Mouse (Mus musculus) lung, embryonic 16.5 days (tissue): ENCODE measurements at regions not wholly inside any gene's neighbourhood (a gene's known extent, or its start where the extent isn't known, plus 50 kb on each side); places are given as distances from the start of the nearest gene placed in this dataset.

Experiments
- ATAC-seq: fragments of 200-750 bp; cut with Nextera tagmentation; 2 replicates; pipeline ENCODE4 v1.8.0; 2017; ENCODE audit warnings: low read depth, mild to moderate bottlenecking, moderate library complexity
- H3K27ac ChIP-seq: fragments of 300-500 bp; sonication (generic); 2 replicates; pipeline ENCODE4 v1.5.1; 2014; ENCODE audit warnings: mild to moderate bottlenecking, control low read depth, low read length
- H3K27me3 ChIP-seq: fragments of 300-500 bp; sonication (generic); 2 replicates; pipeline ENCODE4 v1.6.1; 2014; ENCODE audit warnings: low read depth, low read length, mixed read lengths; ENCODE audit not compliant: control insufficient read depth, insufficient read depth
- H3K36me3 ChIP-seq: fragments of 300-500 bp; sonication (generic); 2 replicates; pipeline ENCODE4 v1.6.1; 2014; ENCODE audit warnings: low read length; ENCODE audit not compliant: control insufficient read depth, insufficient read depth
- H3K4me1 ChIP-seq: fragments of 300-500 bp; sonication (generic); replicated peaks from 2 replicates; pipeline ENCODE4 v1.6.1; 2014; ENCODE audit warnings: low read length, mixed read lengths; ENCODE audit not compliant: control insufficient read depth, insufficient read depth
- H3K4me2 ChIP-seq: fragments of 300-500 bp; sonication (generic); 2 replicates; pipeline ENCODE4 v1.6.1; 2014; ENCODE audit warnings: low read depth, low read length, control low read depth
- H3K4me3 ChIP-seq: fragments of 300-500 bp; sonication (generic); 2 replicates; pipeline ENCODE4 v1.5.1; 2014; ENCODE audit warnings: mild to moderate bottlenecking, low read length, control low read depth
- H3K9ac ChIP-seq: fragments of 300-500 bp; sonication (generic); 2 replicates; pipeline ENCODE4 v1.6.1; 2014; ENCODE audit warnings: low read length, control low read depth
- H3K9me3 ChIP-seq: fragments of 300-500 bp; sonication (generic); 2 replicates; pipeline ENCODE4 v1.6.1; 2016; ENCODE audit warnings: low read length; ENCODE audit not compliant: control insufficient read depth
- WGBS: fragments of 180-500 bp; shearing (Covaris S2); extraction: QIAGEN DNeasy Blood & Tissue Kit; methylation state at CpG from one replicate; pipeline ENCODE4 v1.1.7; 2014; 5-methylcytosine and 5-hydroxymethylcytosine counted together

GRCm38 (mm10) chr7:94733433-94733832 is 1437.6 kb upstream of the Tenm4 start:
- 40% methylated on average over 1 of the region's 1 CpGs for WGBS
- no peak overlapping the region for H3K9ac ChIP-seq
- H3K27ac ChIP-seq = no peak overlapping the region
- no peak for ATAC-seq
- no peaks in the 10 kb centered on the region for H3K36me3 ChIP-seq
- H3K4me3 ChIP-seq = no peak overlapping the region
- H3K4me2 ChIP-seq = no peak overlapping the region
- no peaks in the 10 kb centered on the region for H3K9me3 ChIP-seq
- no peaks in the 10 kb centered on the region for H3K4me1 ChIP-seq
- no peaks in the 10 kb centered on the region for H3K27me3 ChIP-seq

GRCm38 (mm10) chr7:94734741-94735140 is 1436.3 kb upstream of the Tenm4 start:
- no peaks in the 10 kb centered on the region for H3K27me3 ChIP-seq
- no peaks in the 10 kb centered on the region for H3K36me3 ChIP-seq
- WGBS = 75% methylated on average over 4 of the region's 4 CpGs
- ATAC-seq = no peak
- no peaks in the 10 kb centered on the region for H3K9me3 ChIP-seq
- no peaks in the 10 kb centered on the region for H3K4me1 ChIP-seq
- H3K4me3 ChIP-seq = no peak overlapping the region
- no peak overlapping the region for H3K9ac ChIP-seq
- no peak overlapping the region for H3K27ac ChIP-seq
- H3K4me2 ChIP-seq = no peak overlapping the region
